Mouse (Mus musculus): ENCODE results near the gene Vmn1r85.
"Not testable (repeated sequence)": the region's sequence is repeated elsewhere in the genome, so short reads cannot be mapped to it uniquely, and the experiment has no call there.

Vmn1r85 gene

GRCm38 (mm10) chr7:13095073-13095472 is at the start of gene Vmn1r85:
Gene Vmn1r85 (minus strand): TSS chr7:13095173.
- in situ Hi-C loops (cut with MboI, MseI), result no loop called here

DNA sequence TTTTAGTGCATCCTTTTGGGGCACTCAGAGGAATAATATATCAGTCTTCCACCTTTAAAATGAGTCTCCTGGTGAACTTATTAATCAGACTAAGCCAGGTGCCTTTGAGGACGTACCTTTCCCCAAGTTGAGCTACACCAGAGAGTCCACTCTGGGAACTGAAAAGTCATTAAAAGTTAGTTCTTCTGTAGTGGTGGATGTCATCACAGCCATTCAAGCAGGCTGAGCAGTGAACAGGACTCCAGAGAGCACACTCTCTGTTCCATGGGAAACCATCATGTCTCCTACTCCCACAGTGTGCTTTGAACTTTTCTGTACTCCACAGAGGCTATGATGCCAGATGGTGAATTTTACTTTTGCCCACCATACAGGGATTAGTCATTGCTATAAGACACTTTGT is 45.1 kb upstream of the Vmn1r85 start, which contains the start of gene Vmn1r87:
Gene Vmn1r87 (minus strand): TSS at position 101 of the 400 bp plus-strand sequence.
- in situ Hi-C loops (cut with MboI, MseI), result no loop called here

DNA sequence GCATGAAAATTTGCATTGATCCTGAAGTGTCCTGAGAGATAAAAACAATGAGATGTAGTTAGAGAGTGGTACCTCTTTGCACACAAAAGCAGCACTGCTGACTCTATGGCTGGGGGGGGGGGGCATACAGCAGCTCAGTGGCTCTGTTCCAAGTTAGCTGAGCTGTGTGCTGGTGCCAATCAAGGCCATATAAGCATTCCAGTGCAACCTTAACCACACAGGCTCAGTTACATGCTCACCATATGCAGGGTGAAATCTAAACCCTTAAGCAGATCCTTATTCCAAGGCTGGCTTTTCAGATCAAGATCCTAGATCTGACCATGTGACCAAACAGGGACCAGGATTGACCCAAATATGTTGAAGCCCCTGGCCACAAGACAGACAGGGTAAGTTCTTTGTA is 42.4 kb upstream of the Vmn1r85 start:
- in situ Hi-C loops (cut with MboI, MseI), result no loop called here

- in situ Hi-C loops (cut with MboI, MseI), result no loop called here
Measured at GRCm38 (mm10) chr7:13131856-13132255, 36.9 kb upstream of the Vmn1r85 start.

DNA sequence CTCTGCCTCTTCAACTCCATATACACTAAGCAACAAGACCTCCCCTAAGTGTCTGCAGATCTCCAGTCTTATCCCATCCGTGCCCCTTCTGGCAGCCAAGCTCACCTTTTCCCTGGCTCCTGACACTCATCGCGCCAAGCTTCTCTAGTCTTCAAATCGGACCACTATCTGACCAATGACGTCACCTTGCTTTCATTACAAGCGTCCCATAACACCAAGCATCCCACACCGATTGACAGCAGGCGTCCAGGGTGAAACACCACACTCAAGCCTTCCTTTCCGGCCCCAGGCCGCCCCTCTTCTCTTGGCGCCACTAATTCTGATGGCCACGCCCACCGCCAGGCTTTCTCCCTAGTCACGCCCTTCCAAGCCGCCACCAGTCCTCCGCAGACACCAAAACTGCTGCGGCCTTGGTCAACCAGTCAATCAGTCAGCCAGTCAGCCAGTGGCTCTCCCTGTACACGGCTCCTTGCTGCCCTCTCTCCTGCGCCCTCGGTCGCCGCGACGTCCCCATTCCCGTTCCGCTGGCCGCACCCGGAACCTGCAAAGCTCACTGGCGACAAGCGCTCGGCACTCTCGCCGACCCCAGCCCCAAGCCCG is 28.7 kb upstream of the Vmn1r85 start:
- in situ Hi-C loops (cut with MboI, MseI), result not testable (repeated sequence)

DNA sequence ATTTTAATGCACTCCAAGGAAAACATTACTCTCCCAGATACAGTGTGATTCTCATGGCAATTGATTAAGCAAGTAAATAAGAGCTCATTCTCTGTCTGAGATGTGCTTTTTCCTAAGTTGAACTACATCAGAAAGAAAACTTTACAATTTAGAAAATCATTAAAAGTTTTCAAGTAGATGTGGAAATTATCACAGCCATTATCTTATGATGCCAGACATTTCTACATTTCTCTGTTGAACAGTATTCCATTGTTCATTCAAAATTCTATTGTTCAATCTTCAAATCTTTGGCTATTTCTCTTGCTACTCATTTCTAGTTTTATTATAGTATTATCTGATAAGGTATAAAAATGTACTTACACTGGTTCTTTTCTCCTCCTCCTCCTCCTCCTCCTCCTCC is 24.8 kb upstream of the Vmn1r85 start, which contains the start of gene Vmn1r86:
Gene Vmn1r86 (minus strand): TSS at position 101 of the 400 bp plus-strand sequence.
- in situ Hi-C loops (cut with MboI, MseI), result no loop called here

- in situ Hi-C loops (cut with MboI, MseI), result loop anchor here (25.0 kb wide), 1 partner anchor 585 kb away; the partner anchor contains the start of gene Zfp606
Measured at GRCm38 (mm10) chr7:13072293-13072692, 22.7 kb downstream of the Vmn1r85 start.

DNA sequence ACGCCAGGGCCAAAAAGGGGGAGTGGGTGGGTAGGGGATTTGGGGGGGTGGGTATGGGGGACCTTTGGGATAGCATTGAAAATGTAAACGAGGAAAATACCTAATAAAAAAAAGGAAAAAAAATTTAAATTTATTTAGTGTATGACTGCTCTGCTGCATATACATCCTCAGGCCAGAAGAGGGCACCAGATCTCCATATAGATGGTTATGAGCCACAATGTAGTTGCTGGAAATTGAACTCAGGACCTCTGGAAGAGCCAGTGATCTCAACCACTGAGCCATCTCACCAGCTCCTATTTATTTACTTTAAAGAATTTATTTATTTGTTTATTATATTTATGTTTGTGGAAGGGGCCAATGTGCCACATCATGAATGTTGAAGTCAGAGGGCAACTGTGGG is 31.6 kb downstream of the Vmn1r85 start:
- in situ Hi-C loops (cut with MboI, MseI), result loop anchor here (10.0 to 25.0 kb wide), 3 partner anchors 451 to 1261 kb away; partner anchors contain the start of gene Zfp606

DNA sequence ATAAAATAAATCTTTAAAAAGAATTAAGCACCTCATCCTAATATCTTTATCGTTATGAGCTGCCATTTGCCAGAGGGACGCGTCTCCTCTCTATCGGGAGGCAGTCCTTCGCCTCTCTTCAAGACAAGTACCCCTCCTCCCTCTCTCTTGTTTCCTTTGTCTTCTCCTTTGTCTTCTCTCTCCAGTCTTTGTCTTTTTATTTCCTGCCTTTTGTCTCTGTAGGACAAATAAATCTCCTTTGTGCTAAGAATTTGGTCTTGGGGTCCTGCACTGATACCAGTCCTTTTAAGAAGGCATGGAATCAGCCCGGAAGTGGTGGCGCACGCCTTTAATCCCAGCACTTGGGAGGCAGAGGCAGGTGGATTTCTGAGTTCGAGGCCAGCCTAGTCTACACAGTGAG is 35.4 kb downstream of the Vmn1r85 start:
- in situ Hi-C loops (cut with MboI, MseI), result loop anchor here (5.0 to 25.0 kb wide), 2 partner anchors 213 to 572 kb away; partner anchors contain the start of gene Zfp606

DNA sequence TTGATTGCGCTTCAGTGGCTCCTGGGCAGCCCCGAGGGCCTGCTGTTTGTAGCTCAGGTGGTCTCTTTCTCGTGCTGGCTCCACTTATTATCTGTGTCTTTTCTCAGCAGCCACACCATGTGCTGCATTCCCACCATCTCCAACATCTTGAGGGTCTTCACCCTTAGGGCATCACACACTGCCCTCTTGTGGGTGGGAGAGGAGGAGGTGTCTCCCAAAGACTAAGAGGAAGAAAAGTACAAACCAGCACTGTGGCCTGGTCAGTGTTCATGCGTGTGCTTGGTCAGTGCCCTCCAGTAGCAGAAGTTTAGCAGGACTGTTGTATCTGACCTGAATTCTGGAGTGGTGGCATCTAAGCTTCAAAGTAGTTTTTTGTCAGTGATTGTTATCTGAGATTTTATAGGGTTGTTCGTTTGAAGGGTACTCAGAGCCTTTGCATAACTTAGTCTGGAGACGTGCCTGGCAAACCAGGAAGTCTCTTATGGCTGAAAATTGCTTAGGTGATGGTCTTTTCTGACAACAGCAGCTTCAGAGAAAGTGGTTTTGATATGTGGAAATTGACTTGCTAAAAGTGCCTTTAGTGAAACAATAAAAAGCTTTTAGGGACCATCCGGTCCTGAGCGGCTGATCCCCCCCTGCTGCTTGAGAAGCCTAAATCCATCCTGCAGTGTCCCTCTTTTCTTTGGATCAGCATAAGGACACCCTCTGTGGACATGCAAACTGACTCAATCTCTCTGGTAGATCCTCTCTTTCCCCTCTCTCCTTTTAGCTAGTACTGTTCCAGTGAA is 37.9 kb downstream of the Vmn1r85 start:
- in situ Hi-C loops (cut with MboI, MseI), result loop anchor here (5.0 to 25.0 kb wide), 2 partner anchors 215 to 570 kb away; partner anchors contain the start of gene Zfp606

DNA sequence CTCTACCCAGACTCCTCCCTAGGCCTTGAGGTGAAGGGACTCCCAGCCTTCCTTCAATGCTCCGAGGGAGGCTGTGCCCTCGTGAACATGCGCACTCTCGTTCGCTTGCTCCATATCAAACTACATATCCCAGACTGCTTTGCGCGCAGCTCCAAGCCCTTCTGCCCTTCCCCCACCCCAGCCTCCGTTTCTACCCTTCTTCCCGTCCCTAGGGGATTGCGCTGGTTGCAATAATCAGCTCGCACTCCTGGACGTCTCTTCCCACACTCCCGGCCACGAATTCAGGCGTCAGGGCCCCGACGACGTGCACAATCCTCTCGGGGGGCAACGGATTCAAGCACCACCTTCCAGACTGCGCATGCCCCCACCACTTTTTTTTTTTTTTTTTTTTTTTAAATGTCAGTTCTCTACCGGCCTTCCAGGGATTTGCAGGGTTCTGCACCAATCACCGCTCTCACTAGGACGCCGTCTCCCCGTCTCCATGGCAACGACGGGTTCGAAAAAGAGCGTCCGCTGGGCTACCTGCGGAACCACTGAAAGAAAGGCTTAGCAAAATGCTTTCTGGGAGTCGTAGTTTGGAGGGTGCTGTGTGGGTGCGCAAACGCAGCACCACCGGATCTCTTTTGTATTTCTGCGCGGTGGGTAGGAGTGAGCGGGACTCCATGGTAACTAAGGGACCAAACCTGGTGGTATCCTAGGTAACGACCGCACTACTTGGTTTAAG is 40.5 kb downstream of the Vmn1r85 start, which contains the start of gene Mzf1:
Gene Mzf1 (minus strand): TSS at position 478 of the 724 bp plus-strand sequence.
- in situ Hi-C loops (cut with MboI, MseI), result loop anchor here (5.0 to 25.0 kb wide), 2 partner anchors 218 to 567 kb away; partner anchors contain the start of gene Zfp606

DNA sequence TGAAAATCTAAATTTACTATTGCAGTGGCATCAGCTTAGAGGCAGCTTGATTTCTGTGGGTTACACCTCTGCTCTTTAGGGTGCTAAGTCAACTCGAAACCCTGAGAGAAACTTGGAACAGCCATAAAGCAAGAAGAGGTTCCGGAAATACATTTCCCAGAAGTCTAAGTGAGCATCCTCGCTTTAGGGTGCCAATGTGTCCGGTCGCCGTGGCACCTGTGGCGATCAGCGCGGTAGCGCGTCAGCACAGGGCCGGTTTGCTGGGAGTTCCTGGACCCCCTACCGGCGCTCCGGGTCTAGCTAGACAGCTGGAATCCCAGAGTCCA is 41.0 kb downstream of the Vmn1r85 start:
- in situ Hi-C loops (cut with MboI, MseI), result loop anchor here (25.0 kb wide), 1 partner anchor 567 kb away; the partner anchor contains the start of gene Zfp606

DNA sequence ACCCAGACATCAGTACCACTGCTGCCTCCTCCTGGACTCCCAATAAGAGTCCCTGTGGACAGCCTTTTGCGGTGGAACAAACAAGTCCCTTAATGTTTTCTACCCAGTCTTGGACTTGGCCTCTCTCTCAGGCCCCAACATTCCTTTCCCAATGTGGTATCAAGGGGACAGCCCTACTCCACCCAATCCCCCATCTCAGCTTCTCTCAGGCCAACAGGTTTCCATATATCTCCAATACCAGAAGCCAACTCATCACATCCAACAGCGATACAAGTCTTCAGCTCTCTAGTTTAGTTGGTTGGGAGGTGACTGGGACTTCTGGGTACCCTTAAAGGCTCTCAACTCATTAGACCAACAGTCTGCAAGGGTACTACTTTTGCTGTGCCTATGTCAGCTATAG is 41.5 kb downstream of the Vmn1r85 start:
- in situ Hi-C loops (cut with MboI, MseI), result loop anchor here (25.0 kb wide), 1 partner anchor 566 kb away; the partner anchor contains the start of gene Zfp606

GRCm38 (mm10) chr7:13053001-13053400 is 42.0 kb downstream of the Vmn1r85 start:
- in situ Hi-C loops (cut with MboI, MseI), result loop anchor here (25.0 kb wide), 1 partner anchor 566 kb away; the partner anchor contains the start of gene Zfp606

DNA sequence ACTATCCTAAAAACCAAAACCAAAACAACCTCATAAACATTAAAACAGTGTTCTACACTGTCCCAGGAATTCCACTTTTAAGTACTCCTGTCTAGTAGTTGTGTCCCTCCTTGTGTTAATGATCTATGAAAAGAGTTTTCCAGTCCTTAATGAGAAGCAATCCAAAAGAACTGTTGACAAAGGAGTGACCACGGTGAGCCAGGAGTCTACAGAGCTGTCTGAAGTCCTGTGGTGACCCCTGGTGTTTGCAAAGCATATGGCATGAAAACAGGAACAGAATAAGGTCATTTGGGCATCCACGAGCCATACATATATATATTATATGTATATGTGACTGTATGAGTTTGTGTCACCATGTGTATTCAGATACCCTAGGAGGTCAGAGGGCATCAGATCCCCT is 48.9 kb downstream of the Vmn1r85 start:
- in situ Hi-C loops (cut with MboI, MseI), result no loop called here

DNA sequence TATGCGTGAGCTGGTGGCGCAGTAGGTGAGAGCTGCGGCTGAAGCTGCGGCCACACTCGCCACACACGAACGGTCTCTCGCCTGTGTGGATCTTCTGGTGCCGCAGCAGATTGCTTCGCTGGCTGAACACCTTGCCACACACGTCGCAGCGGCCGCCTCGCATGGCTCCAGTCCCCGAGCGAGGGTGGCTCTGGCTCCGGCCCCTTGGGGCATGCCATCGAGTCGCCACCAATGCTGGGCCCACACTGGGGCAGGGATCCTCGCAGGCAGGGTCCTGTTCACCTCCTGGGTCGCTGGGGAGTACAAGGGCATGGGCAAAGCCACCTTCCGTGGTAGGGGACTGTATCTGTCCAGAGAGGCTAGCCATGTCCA is 50.7 kb downstream of the Vmn1r85 start:
- in situ Hi-C loops (cut with MboI, MseI), result loop anchor here (5.0 kb wide), 2 partner anchors 37 to 72 kb away; no protein-coding TSS in a partner anchor

- in situ Hi-C loops (cut with MboI, MseI), result loop anchor here (5.0 kb wide), 2 partner anchors 36 to 71 kb away; no protein-coding TSS in a partner anchor
Measured at GRCm38 (mm10) chr7:13043445-13044253, 51.3 kb downstream of the Vmn1r85 start.

GRCm38 (mm10) chr7:13043120-13043444 is 51.9 kb downstream of the Vmn1r85 start:
- in situ Hi-C loops (cut with MboI, MseI), result loop anchor here (5.0 kb wide), 2 partner anchors 36 to 71 kb away; no protein-coding TSS in a partner anchor

DNA sequence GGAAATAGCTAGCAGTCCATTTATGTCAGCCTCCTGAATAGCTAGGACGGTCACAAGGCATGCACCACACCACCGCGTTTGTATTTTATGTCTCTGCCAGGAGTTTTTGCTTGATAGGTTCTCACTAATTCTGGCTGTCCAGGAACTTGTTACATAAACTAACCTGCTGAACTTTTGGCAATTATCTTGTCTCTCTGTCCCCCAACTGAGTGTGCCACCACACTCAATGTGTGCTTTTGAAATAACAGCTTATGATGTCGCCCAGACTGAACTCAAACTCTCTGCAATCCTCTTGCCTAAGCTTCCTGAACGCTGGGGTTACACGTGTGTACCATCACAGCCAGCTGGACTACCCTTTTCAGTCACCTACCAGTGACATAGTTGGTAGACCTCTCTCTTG is 52.5 kb downstream of the Vmn1r85 start:
- in situ Hi-C loops (cut with MboI, MseI), result loop anchor here (5.0 kb wide), 2 partner anchors 35 to 70 kb away; no protein-coding TSS in a partner anchor

DNA sequence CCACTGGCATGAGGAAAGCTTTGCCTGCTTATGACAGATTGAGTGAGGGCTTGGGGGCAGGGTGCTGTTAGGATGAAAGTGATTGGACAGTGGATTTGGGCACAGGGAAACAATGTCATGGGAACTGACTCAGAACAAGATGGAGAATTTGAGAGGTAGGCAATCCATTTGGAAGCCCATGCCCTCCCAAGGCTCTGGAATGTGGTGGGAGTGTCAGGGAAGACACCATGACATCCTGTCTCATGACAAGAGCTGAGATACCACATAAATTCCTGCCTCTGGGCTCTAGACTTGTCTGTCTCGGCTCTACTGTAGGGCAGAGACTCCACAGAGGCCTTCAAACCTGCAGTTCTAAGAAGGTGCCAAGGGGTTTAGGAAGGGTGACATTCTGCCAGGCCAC is 53.7 kb downstream of the Vmn1r85 start:
- in situ Hi-C loops (cut with MboI, MseI), result loop anchor here (5.0 kb wide), 2 partner anchors 34 to 69 kb away; no protein-coding TSS in a partner anchor

DNA sequence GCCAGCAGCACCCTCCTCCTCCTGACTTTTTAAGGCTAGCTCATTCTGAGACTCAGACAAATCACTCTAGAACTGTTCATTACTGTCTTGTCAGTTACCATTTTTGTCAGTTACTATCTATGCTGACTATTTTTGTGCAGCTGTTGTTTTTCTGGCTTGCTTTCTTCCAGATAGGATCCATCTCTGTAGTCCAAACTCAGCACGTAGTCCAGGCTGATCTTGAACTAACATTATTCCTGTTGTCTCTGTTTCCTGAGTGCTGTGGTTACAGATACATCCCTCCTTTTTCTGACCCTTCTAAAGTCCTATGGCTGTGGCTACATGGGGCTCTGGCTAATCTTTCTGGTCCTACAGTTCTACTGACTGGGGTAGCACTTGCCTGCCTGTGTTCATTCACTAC is 55.8 kb downstream of the Vmn1r85 start:
- in situ Hi-C loops (cut with MboI, MseI), result no loop called here
